Mouse (Mus musculus) liver, embryonic 16.5 days (tissue): ENCODE data around the gene Zcchc10. TPM values are rescaled to one million over a fixed set of nuclear protein-coding genes. Genes with fewer than 3 reads are reported as not detected.
"Not testable (repeated sequence)": the region's sequence is repeated elsewhere in the genome, so short reads cannot be mapped to it uniquely, and the experiment has no call there.

Experiments
- ATAC-seq: fragments of 200-750 bp; cut with Nextera tagmentation; 2 replicates; pipeline ENCODE4 v1.8.0; 2017; ENCODE audit warnings: low read depth, mild to moderate bottlenecking, moderate number of reproducible peaks, moderate library complexity
- H3K27ac ChIP-seq: fragments of 300-500 bp; sonication (generic); 2 replicates; pipeline ENCODE4 v1.5.1; 2014; ENCODE audit warnings: mild to moderate bottlenecking, low read length
- H3K27me3 ChIP-seq: fragments of 300-500 bp; sonication (generic); 2 replicates; pipeline ENCODE4 v1.6.1; 2014; ENCODE audit warnings: low read depth, low read length, mixed read lengths; ENCODE audit not compliant: control insufficient read depth, insufficient read depth
- H3K36me3 ChIP-seq: fragments of 300-500 bp; sonication (generic); 2 replicates; pipeline ENCODE4 v1.6.1; 2014; ENCODE audit warnings: mild to moderate bottlenecking; ENCODE audit not compliant: control insufficient read depth, insufficient read depth
- H3K4me1 ChIP-seq: fragments of 300-500 bp; sonication (generic); 2 replicates; pipeline ENCODE4 v1.6.1; 2014; ENCODE audit warnings: low read depth, low read length, mixed read lengths; ENCODE audit not compliant: control insufficient read depth
- H3K4me2 ChIP-seq: fragments of 300-500 bp; sonication (generic); 2 replicates; pipeline ENCODE4 v1.6.1; 2014; ENCODE audit warnings: low read depth, low read length, mixed read lengths
- H3K4me3 ChIP-seq: fragments of 300-500 bp; sonication (generic); 2 replicates; pipeline ENCODE4 v1.5.1; 2014; ENCODE audit warnings: low read depth, mild to moderate bottlenecking, low read length
- H3K9ac ChIP-seq: fragments of 300-500 bp; sonication (generic); 2 replicates; pipeline ENCODE4 v1.6.1; 2014; ENCODE audit warnings: low read depth, low read length
- H3K9me3 ChIP-seq: fragments of 300-500 bp; sonication (generic); replicated peaks from 2 replicates; pipeline ENCODE4 v1.6.1; 2016; ENCODE audit warnings: low read length; ENCODE audit not compliant: control insufficient read depth
- WGBS: fragments of 180-500 bp; shearing (Covaris S2); extraction: QIAGEN DNeasy Blood & Tissue Kit; methylation state at CpG from one replicate; pipeline ENCODE4 v1.1.7; 2014; ENCODE audit not compliant: insufficient replicate concordance; 5-methylcytosine and 5-hydroxymethylcytosine counted together
- polyA plus RNA-seq: library from polyadenylated mRNA; unstranded; fragments of >200 nt; fragmentation: Nextera tagmentation; extraction: Ambion mirVana; gene quantifications from 2 replicates; pipeline ENCODE4 v1.2.1, GENCODE M21; 2015

Gene Zcchc10
- polyA plus RNA-seq, 1 experiment from 2014 or later: 6.0 TPM

- H3K9ac ChIP-seq: no peak overlapping the region
- no peaks in the 10 kb centered on the region for H3K27me3 ChIP-seq
- H3K9me3 ChIP-seq: no peaks in the 10 kb centered on the region
- 70% methylated on average over 14 of the region's 14 CpGs for WGBS
- no peak overlapping the region for H3K27ac ChIP-seq
- no peak overlapping the region for H3K4me3 ChIP-seq
- peaks cover 13% of the 10 kb centered on the region for H3K36me3 ChIP-seq
- no peak overlapping the region for H3K4me2 ChIP-seq
- ATAC-seq: no peak
- H3K4me1 ChIP-seq: no peaks in the 10 kb centered on the region; the same call in 1 of the 2 replicates
These were observed 7.7 kb downstream of the Zcchc10 start for GRCm38 (mm10) chr11:53332076-53332680.

GRCm38 (mm10) chr11:53335505-53336181, 11.2 kb downstream of the Zcchc10 start:
- no peak overlapping the region for H3K4me3 ChIP-seq
- 20% methylated on average over 3 of the region's 3 CpGs for WGBS
- no peak overlapping the region for H3K4me2 ChIP-seq
- H3K4me1 ChIP-seq: no peaks in the 10 kb centered on the region; the same call in 1 of the 2 replicates
- no peaks in the 10 kb centered on the region for H3K27me3 ChIP-seq
- no peak overlapping the region for H3K9ac ChIP-seq
- ATAC-seq: no peak
- no peak overlapping the region for H3K27ac ChIP-seq
- no peaks in the 10 kb centered on the region for H3K36me3 ChIP-seq
- H3K9me3 ChIP-seq: no peaks in the 10 kb centered on the region

- Histone ChIP-seq H3K9ac (no peak overlapping the region), H3K4me1 (no peaks in the 10 kb centered on the region; the same call in 1 of the 2 replicates), H3K4me2 (no peak overlapping the region), H3K9me3 (no peaks in the 10 kb centered on the region), H3K4me3 (no peak overlapping the region), H3K27ac (no peak overlapping the region), H3K27me3 (no peaks in the 10 kb centered on the region), H3K36me3 (no peaks in the 10 kb centered on the region)
- ATAC-seq: no peak
These were observed 11.7 kb downstream of the Zcchc10 start for GRCm38 (mm10) chr11:53336182-53336571.

GRCm38 (mm10) chr11:53336924-53337323, 12.4 kb downstream of the Zcchc10 start:
- H3K9ac ChIP-seq: no peak overlapping the region
- H3K36me3 ChIP-seq: no peaks in the 10 kb centered on the region
- no peak overlapping the region for H3K4me2 ChIP-seq
- no peak overlapping the region for H3K27ac ChIP-seq
- H3K27me3 ChIP-seq: no peaks in the 10 kb centered on the region
- 73% methylated on average over 1 of the region's 1 CpGs for WGBS
- no peaks in the 10 kb centered on the region for H3K9me3 ChIP-seq
- no peak overlapping the region for H3K4me3 ChIP-seq
- ATAC-seq: no peak
- no peaks in the 10 kb centered on the region; the same call in 1 of the 2 replicates for H3K4me1 ChIP-seq

GRCm38 (mm10) chr11:53337684-53338083, 13.2 kb downstream of the Zcchc10 start:
- 70% methylated on average over 8 of the region's 8 CpGs for WGBS
- Histone ChIP-seq H3K9me3 (no peaks in the 10 kb centered on the region), H3K4me1 (no peaks in the 10 kb centered on the region; the same call in 1 of the 2 replicates), H3K4me2 (no peak overlapping the region), H3K4me3 (no peak overlapping the region), H3K27me3 (no peaks in the 10 kb centered on the region), H3K9ac (no peak overlapping the region), H3K27ac (no peak overlapping the region), H3K36me3 (no peaks in the 10 kb centered on the region)
- no peak for ATAC-seq

GRCm38 (mm10) chr11:53341019-53341418, 16.5 kb downstream of the Zcchc10 start:
- H3K9me3 ChIP-seq, H3K4me2 ChIP-seq, ATAC-seq, H3K36me3 ChIP-seq, H3K9ac ChIP-seq, H3K27me3 ChIP-seq, H3K27ac ChIP-seq, H3K4me3 ChIP-seq, H3K4me1 ChIP-seq: not testable (repeated sequence)
- WGBS: 67% methylated on average over 9 of the region's 10 CpGs

- H3K4me1 ChIP-seq: peaks cover 4% of the 10 kb centered on the region
- H3K27me3 ChIP-seq: no peaks in the 10 kb centered on the region
- no peak overlapping the region for H3K27ac ChIP-seq
- 23% methylated on average over 5 of the region's 5 CpGs for WGBS
- no peaks in the 10 kb centered on the region for H3K36me3 ChIP-seq
- no peaks in the 10 kb centered on the region for H3K9me3 ChIP-seq
- ATAC-seq: no peak
- H3K9ac ChIP-seq: no peak overlapping the region
- no peak overlapping the region for H3K4me2 ChIP-seq
- no peak overlapping the region for H3K4me3 ChIP-seq
These were observed 18.2 kb downstream of the Zcchc10 start for GRCm38 (mm10) chr11:53342711-53343110.

GRCm38 (mm10) chr11:53345328-53345727, 20.8 kb downstream of the Zcchc10 start:
- Histone ChIP-seq H3K4me1 (peaks cover 8% of the 10 kb centered on the region), H3K27me3 (peaks cover 2% of the 10 kb centered on the region; the same call in 1 of the 2 replicates), H3K9ac (no peak overlapping the region), H3K4me3 (no peak overlapping the region), H3K36me3 (no peaks in the 10 kb centered on the region), H3K27ac (no peak overlapping the region), H3K9me3 (no peaks in the 10 kb centered on the region), H3K4me2 (no peak overlapping the region)
- WGBS: 4% methylated on average over 5 of the region's 5 CpGs
- no peak for ATAC-seq

GRCm38 (mm10) chr11:53345738-53346137, 21.3 kb downstream of the Zcchc10 start:
- H3K36me3 ChIP-seq: no peaks in the 10 kb centered on the region
- no peak for ATAC-seq
- WGBS: 16% methylated on average over 2 of the region's 2 CpGs

More at GRCm38 (mm10) chr11:53345738-53346137, 21.3 kb downstream of the Zcchc10 start:
- H3K4me1 ChIP-seq: peaks cover 8% of the 10 kb centered on the region
- H3K9me3 ChIP-seq: no peaks in the 10 kb centered on the region
- H3K4me3 ChIP-seq: no peak overlapping the region
- no peak overlapping the region for H3K9ac ChIP-seq
- no peak overlapping the region for H3K4me2 ChIP-seq
- no peak overlapping the region for H3K27ac ChIP-seq
- H3K27me3 ChIP-seq: peaks cover 2% of the 10 kb centered on the region; the same call in 1 of the 2 replicates
